Mouse (Mus musculus) forebrain, embryonic 16.5 days (tissue): ENCODE data around the gene Chmp4b. TPM values are rescaled to one million over a fixed set of nuclear protein-coding genes. Genes with fewer than 3 reads are reported as not detected.

Experiments
- ATAC-seq: fragments of 200-750 bp; cut with Nextera tagmentation; 2 replicates; pipeline ENCODE4 v1.8.0; 2017; ENCODE audit warnings: mild to moderate bottlenecking, moderate library complexity
- H3K27ac ChIP-seq: fragments of 300-500 bp; sonication (generic); 2 replicates; pipeline ENCODE4 v1.5.1; 2014; ENCODE audit warnings: low read length, control low read depth
- H3K27me3 ChIP-seq: fragments of 300-500 bp; sonication (generic); replicated peaks from 2 replicates; pipeline ENCODE4 v1.6.1; 2014; ENCODE audit warnings: low read length; ENCODE audit not compliant: control insufficient read depth, insufficient read depth
- H3K36me3 ChIP-seq: fragments of 300-500 bp; sonication (generic); 2 replicates; pipeline ENCODE4 v1.6.1; 2014; ENCODE audit not compliant: control insufficient read depth, insufficient read depth
- H3K4me1 ChIP-seq: fragments of 300-500 bp; sonication (generic); replicated peaks from 2 replicates; pipeline ENCODE4 v1.6.1; 2014; ENCODE audit warnings: low read length; ENCODE audit not compliant: control insufficient read depth, insufficient read depth
- H3K4me2 ChIP-seq: fragments of 300-500 bp; sonication (generic); 2 replicates; pipeline ENCODE4 v1.6.1; 2014; ENCODE audit warnings: mild to moderate bottlenecking, low read length, control low read depth
- H3K4me3 ChIP-seq: fragments of 300-500 bp; sonication (generic); replicated peaks from 2 replicates; pipeline ENCODE4 v1.5.1; 2014; ENCODE audit warnings: mild to moderate bottlenecking, low read length, control low read depth
- H3K9ac ChIP-seq: fragments of 300-500 bp; sonication (generic); replicated peaks from 2 replicates; pipeline ENCODE4 v1.6.1; 2014; ENCODE audit warnings: low read depth, low read length, control low read depth
- H3K9me3 ChIP-seq: fragments of 300-500 bp; sonication (generic); 2 replicates; pipeline ENCODE4 v1.6.1; 2016; ENCODE audit warnings: low read length; ENCODE audit not compliant: control insufficient read depth
- WGBS: fragments of 180-500 bp; shearing (Covaris S2); extraction: QIAGEN DNeasy Blood & Tissue Kit; methylation state at CpG from one replicate; pipeline ENCODE4 v1.1.7; 2014; 5-methylcytosine and 5-hydroxymethylcytosine counted together
- polyA plus RNA-seq: library from polyadenylated mRNA; unstranded; fragments of >200 nt; fragmentation: Nextera tagmentation; extraction: Ambion mirVana; gene quantifications from 2 replicates; pipeline ENCODE4 v1.2.1, GENCODE M21; 2015

The Chmp4b gene
- polyA plus RNA-seq, 1 experiment from 2014 or later = 19.5 TPM

DNA sequence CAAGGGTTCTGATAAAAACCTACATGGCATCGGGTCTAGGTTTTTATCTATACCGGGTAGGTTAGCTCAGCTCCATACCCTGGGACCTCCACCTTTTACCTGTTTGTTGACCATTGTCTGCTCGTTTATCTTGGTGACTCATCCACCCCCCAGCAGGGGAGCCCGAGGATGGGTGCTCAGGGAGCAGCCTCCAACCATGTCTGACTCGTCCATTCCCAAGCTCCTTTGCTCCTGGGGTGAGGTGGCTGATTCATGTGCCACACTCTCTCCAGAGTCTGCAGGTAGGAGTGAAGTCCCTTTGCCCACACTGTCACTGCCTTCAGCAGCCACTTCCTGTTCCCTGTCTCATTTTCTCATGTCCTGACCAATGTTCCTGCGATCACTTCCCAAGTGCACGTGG lies 84.5 kb downstream of the Chmp4b start:
- Histone ChIP-seq H3K4me2 (no peak overlapping the region), H3K36me3 (no peaks in the 10 kb centered on the region), H3K27ac (no peak overlapping the region), H3K9me3 (peaks cover 2% of the 10 kb centered on the region; the same call in 1 of the 2 replicates), H3K4me3 (no peak overlapping the region), H3K27me3 (no peaks in the 10 kb centered on the region), H3K4me1 (no peaks in the 10 kb centered on the region; the same call in 1 of the 2 replicates), H3K9ac (no peak overlapping the region)
- no peak for ATAC-seq
- 90% methylated on average over 7 of the region's 7 CpGs for WGBS

DNA sequence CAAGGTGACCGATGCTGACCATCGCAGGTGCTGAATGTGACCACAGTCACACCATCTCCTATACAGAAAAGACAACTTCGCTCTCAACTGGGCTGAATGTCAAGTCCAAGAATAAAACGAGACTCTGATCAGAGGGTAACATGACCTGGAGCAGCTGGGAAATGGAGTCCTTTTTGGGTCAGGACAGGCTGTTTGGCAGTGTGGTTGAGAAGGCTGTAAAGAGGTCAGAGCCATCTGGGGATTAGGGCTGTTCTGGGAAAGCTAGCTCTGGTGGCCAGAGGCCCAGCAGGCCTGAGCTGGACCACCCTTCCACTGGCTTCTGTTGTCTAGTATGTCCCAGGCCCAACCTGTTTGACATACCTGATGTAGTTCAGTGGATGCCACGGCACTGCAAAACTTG lies 87.1 kb downstream of the Chmp4b start:
- Histone ChIP-seq H3K4me1 (no peaks in the 10 kb centered on the region), H3K27me3 (no peaks in the 10 kb centered on the region), H3K4me2 (no peak overlapping the region), H3K9me3 (peaks cover 2% of the 10 kb centered on the region; the same call in 1 of the 2 replicates), H3K27ac (no peak overlapping the region), H3K4me3 (no peak overlapping the region), H3K36me3 (no peaks in the 10 kb centered on the region), H3K9ac (no peak overlapping the region)
- WGBS = 93% methylated on average over 5 of the region's 5 CpGs
- ATAC-seq = no peak

DNA sequence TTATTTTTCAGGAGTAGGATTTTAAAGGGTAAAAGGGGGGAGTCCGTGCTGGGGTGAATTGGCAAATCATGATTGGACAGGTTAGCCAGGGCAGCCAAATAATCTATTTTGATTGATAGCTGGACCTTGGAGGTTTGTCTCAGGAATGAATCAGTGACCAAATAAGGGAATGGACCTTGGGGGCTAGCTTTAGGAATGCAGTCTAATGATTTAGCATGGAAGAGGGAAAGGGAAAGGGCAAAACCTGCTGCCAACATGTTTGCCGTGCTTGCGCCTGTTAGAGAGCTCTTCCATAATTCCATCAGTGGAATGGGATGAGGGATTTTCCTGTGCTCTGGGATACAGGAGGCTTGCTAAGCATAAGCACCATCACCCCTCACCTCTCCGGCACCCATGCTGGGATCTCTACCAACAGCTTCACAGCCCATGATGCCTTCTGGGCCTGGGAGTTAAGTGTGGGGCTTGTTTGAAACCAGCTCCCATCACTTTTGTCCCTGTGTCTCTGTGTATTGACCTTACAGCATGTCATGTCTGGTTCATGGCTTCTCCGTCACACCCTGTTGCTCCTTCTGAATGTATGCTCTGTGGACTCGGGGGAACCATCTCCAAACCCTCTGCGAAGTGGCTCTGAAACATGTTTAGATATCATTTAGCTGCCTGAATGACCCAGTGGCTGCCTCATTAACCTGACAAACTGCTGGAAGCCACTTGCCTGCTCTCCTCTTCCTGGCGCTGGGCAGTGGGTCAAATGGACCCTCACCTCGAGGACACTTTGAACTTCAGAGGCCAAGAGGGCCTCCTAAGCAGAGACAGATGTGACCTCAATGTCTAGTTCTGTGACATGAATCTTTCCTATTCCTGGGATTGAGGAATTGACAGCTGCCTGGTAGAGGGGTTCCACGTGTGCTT lies 91.7 kb downstream of the Chmp4b start:
- H3K4me2 ChIP-seq = no peak overlapping the region
- 82% methylated on average over 10 of the region's 10 CpGs for WGBS

DNA sequence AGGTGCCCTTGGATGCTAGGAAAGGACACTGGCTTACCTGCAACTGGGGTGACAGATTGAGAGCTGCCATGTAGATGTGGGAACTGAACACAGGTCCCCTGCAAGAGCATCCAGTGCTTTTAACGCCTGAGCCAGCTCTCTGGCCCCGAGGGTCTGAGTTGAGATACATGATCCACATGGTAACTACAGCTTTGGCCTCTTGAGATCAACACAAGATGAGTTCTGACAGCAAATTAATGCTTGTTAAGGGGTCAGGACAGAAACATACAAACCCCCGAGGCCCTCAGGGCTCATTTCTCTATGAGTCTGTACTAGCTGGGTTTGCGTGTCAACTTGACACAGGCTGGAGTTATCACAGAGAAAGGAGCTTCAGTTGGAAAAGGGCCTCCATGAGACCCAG lies 92.4 kb downstream of the Chmp4b start:
- peaks cover 2% of the 10 kb centered on the region; the same call in 1 of the 2 replicates for H3K9me3 ChIP-seq
- H3K9ac ChIP-seq = no peak overlapping the region
- H3K27me3 ChIP-seq = no peaks in the 10 kb centered on the region
- no peak for ATAC-seq
- no peak overlapping the region for H3K4me3 ChIP-seq
- no peaks in the 10 kb centered on the region for H3K36me3 ChIP-seq
- no peak overlapping the region for H3K27ac ChIP-seq
- H3K4me2 ChIP-seq = no peak overlapping the region
- H3K4me1 ChIP-seq = peaks cover 4% of the 10 kb centered on the region
- WGBS = 88% methylated on average over 4 of the region's 4 CpGs

More for the DNA sequence above, 91.7 kb downstream of the Chmp4b start:
- H3K27me3 ChIP-seq = no peaks in the 10 kb centered on the region
- H3K36me3 ChIP-seq = no peaks in the 10 kb centered on the region
- H3K9ac ChIP-seq = no peak overlapping the region
- H3K27ac ChIP-seq = no peak overlapping the region
- H3K4me1 ChIP-seq = no peaks in the 10 kb centered on the region
- ATAC-seq = no peak
- H3K9me3 ChIP-seq = peaks cover 2% of the 10 kb centered on the region; the same call in 1 of the 2 replicates
- no peak overlapping the region for H3K4me3 ChIP-seq

Other genes starting within 250 kb of the Chmp4b start
- gene Snta1, start 243.6 kb upstream of the Chmp4b start, polyA plus RNA-seq = 10.0 and 10.4 TPM in 2 replicates
- 73.3 and 83.6 TPM in 2 replicates for gene Cbfa2t2, start 215.2 kb upstream of the Chmp4b start, polyA plus RNA-seq
- gene 1700003F12Rik, start 104.6 kb upstream of the Chmp4b start, polyA plus RNA-seq = 1.9 and 2.9 TPM in 2 replicates
- gene Actl10, start 99.9 kb upstream of the Chmp4b start, polyA plus RNA-seq = 0.37 and 0.86 TPM in 2 replicates
- 22.0 and 27.1 TPM in 2 replicates for gene Necab3, start 92.8 kb upstream of the Chmp4b start, polyA plus RNA-seq
- 10.8 and 12.1 TPM in 2 replicates for gene E2f1, start 81.8 kb upstream of the Chmp4b start, polyA plus RNA-seq
- gene Pxmp4, start 48.0 kb upstream of the Chmp4b start, polyA plus RNA-seq = 12.0 and 14.8 TPM in 2 replicates
- gene Zfp341, start 38.4 kb upstream of the Chmp4b start, polyA plus RNA-seq = 2.6 and 3.3 TPM in 2 replicates
- not detected in 2 replicates for gene 4930519P11Rik, start 38.3 kb upstream of the Chmp4b start, polyA plus RNA-seq
- gene Gm14214, start 118.3 kb downstream of the Chmp4b start, polyA plus RNA-seq = not detected in 2 replicates
- gene Raly, start 139.4 kb downstream of the Chmp4b start, polyA plus RNA-seq = 35.0 and 47.7 TPM in 2 replicates
- 0.73 and 0.94 TPM in 2 replicates for gene a, start 139.7 kb downstream of the Chmp4b start, polyA plus RNA-seq
- gene Eif2s2, start 241.2 kb downstream of the Chmp4b start, polyA plus RNA-seq = 66.2 and 66.8 TPM in 2 replicates